Mouse (Mus musculus) thymus, adult 2 months (tissue): ENCODE data around the gene Fbn1. TPM values are rescaled to one million over a fixed set of nuclear protein-coding genes. Genes with fewer than 3 reads are reported as not detected.

Source experiments
- DNase-seq: peaks from one replicate; pipeline ENCODE4 v3.0.0; 2021
- H3K27ac ChIP-seq: fragments of 200-500 bp; 2 replicates; pipeline ENCODE4 v1.5.1; 2012; ENCODE audit warnings: low read length, control low read depth; ENCODE audit not compliant: control insufficient read depth, insufficient read depth
- H3K27me3 ChIP-seq: fragments of 200-500 bp; 2 replicates; pipeline ENCODE4 v1.6.1; 2012; ENCODE audit warnings: mild to moderate bottlenecking, low read length, moderate library complexity, mixed read lengths; ENCODE audit not compliant: control insufficient read depth, insufficient read depth
- H3K36me3 ChIP-seq: fragments of 200-500 bp; 2 replicates; pipeline ENCODE4 v1.6.1; 2012; ENCODE audit warnings: mild to moderate bottlenecking, low read length, moderate library complexity; ENCODE audit not compliant: control insufficient read depth, insufficient read depth
- H3K4me1 ChIP-seq: fragments of 200-500 bp; replicated peaks from 2 replicates; pipeline ENCODE4 v1.6.1; 2012; ENCODE audit warnings: low read length; ENCODE audit not compliant: control insufficient read depth, insufficient read depth
- H3K4me3 ChIP-seq: fragments of 200-500 bp; 2 replicates; pipeline ENCODE4 v1.5.1; 2012; ENCODE audit warnings: mild to moderate bottlenecking, low read length, control low read depth, moderate library complexity; ENCODE audit not compliant: control insufficient read depth, insufficient read depth
- CTCF ChIP-seq: fragments of 200-500 bp; IDR thresholded peaks from 2 replicates; pipeline ENCODE4 v1.5.1; 2012; ENCODE audit warnings: mild to moderate bottlenecking, control low read depth, low read length, moderate library complexity, borderline replicate concordance; ENCODE audit not compliant: control insufficient read depth, poor library complexity, insufficient read depth; ENCODE audit errors: extremely low read depth
- POLR2A ChIP-seq: fragments of 200-500 bp; IDR thresholded peaks from 2 replicates; pipeline ENCODE4 v1.6.1; 2012; ENCODE audit warnings: mild to moderate bottlenecking, low read length, control low read depth, moderate library complexity; ENCODE audit not compliant: control insufficient read depth, poor library complexity, insufficient read depth; ENCODE audit errors: extremely low read depth
- WGBS: fragments of 180-500 bp; shearing (Covaris S2); methylation state at CpG from one replicate; pipeline ENCODE4 v1.1.7; 2018; 5-methylcytosine and 5-hydroxymethylcytosine counted together
- polyA plus RNA-seq: library from polyadenylated mRNA; depleted of rRNA; stranded (reverse); fragments of >200 nt; gene quantifications from 2 replicates; pipeline ENCODE4 v1.2.3, GENCODE M21; 2012

Fbn1 gene
- polyA plus RNA-seq, 1 experiment: 4.5 TPM

GRCm38 (mm10) chr2:125494291-125494690 is 13.5 kb downstream of the Fbn1 start:
- TF ChIP-seq POLR2A (no peak), CTCF (no peak)
- DNase-seq: no peak
- no peaks in the 10 kb centered on the region for H3K36me3 ChIP-seq
- H3K27ac ChIP-seq: no peak overlapping the region
- H3K4me1 ChIP-seq: no peaks in the 10 kb centered on the region
- WGBS: 95% methylated on average over 2 of the region's 2 CpGs
- no peak overlapping the region for H3K4me3 ChIP-seq
- H3K27me3 ChIP-seq: no peaks in the 10 kb centered on the region

DNA sequence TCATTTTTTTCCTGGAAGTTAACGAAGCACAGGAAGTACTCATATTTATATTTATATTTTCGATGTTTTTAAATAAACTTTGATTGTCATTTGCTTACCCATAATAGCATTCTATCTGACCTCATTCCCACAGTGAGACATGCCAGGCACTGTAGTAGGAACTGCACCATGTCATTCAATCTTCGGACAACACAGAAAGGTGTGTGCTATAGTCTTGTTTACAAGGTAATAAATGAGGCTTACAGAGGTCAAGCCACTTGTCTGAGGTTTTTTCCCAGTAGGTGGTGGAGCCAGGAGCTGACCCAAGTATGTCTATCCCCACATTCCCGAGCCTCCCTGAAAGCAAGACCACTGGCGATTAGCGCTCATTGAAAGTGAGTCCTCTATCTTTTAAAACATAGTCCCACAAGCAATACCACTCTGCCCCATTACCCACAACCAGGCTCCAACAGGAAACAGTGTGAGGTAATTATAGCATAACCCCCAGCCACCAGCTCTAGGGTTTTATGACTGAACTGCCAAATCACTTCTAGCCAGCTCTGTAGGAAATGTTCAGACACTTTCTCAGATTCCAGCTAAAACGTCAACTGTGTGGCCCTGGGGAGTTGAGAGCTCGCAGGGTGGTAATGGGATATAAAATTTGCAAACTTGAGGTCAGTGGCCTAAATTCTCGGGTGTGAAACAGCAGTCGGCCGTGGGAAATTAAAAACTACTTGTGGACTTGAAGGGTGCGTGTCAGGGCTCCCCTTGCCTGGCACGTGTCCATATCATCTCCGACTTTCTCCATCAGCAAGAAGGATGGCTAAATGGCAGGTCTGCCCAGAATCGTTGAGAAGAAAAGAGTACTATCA is 15.5 kb downstream of the Fbn1 start:
- 22% methylated on average over 15 of the region's 15 CpGs for WGBS
- no peak for TF ChIP-seq POLR2A
- Histone ChIP-seq H3K4me1 (no peaks in the 10 kb centered on the region), H3K4me3 (no peak overlapping the region), H3K27me3 (no peaks in the 10 kb centered on the region), H3K36me3 (no peaks in the 10 kb centered on the region), H3K27ac (no peak overlapping the region)
- DNase-seq: no peak

DNA sequence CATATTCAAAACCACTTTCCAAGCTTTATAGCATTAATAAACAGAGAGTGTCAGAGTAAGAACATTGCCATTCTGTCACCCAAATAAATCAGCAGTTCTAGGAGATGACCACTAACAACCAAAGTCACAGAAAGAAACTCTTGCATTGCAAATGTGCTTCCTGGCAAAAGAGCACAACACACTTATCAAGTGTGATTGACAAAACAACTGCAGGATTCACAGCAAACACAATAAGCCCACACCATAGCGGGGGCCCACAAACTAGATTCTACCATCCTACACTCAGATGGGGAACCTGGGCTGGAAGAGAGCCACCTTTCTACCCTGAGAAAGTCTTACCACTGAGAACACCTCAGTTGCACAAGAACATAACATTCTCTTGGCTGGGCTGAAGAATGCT is 17.8 kb downstream of the Fbn1 start:
- H3K27me3 ChIP-seq: no peaks in the 10 kb centered on the region
- H3K4me3 ChIP-seq: no peak overlapping the region
- no peak for TF ChIP-seq CTCF
- H3K36me3 ChIP-seq: no peaks in the 10 kb centered on the region
- H3K4me1 ChIP-seq: no peaks in the 10 kb centered on the region
- no peak for DNase-seq
- WGBS: 93% methylated on average over 1 of the region's 1 CpGs
- H3K27ac ChIP-seq: no peak overlapping the region

- WGBS: 94% methylated on average over 9 of the region's 9 CpGs
- no peaks in the 10 kb centered on the region for H3K36me3 ChIP-seq
- no peak overlapping the region for H3K27ac ChIP-seq
- no peaks in the 10 kb centered on the region for H3K4me1 ChIP-seq
- H3K27me3 ChIP-seq: no peaks in the 10 kb centered on the region
- TF ChIP-seq CTCF: no peak
- no peak for TF ChIP-seq POLR2A
- H3K4me3 ChIP-seq: no peak overlapping the region
- DNase-seq: no peak
Measured at GRCm38 (mm10) chr2:125484910-125485309, 22.9 kb downstream of the Fbn1 start.

- H3K27ac ChIP-seq: no peak overlapping the region
- no peaks in the 10 kb centered on the region for H3K27me3 ChIP-seq
- no peak for TF ChIP-seq CTCF
- no peak for TF ChIP-seq POLR2A
- DNase-seq: no peak
- H3K4me1 ChIP-seq: no peaks in the 10 kb centered on the region
- H3K36me3 ChIP-seq: no peaks in the 10 kb centered on the region
- no peak overlapping the region for H3K4me3 ChIP-seq
Measured at GRCm38 (mm10) chr2:125484164-125484563, 23.6 kb downstream of the Fbn1 start.

DNA sequence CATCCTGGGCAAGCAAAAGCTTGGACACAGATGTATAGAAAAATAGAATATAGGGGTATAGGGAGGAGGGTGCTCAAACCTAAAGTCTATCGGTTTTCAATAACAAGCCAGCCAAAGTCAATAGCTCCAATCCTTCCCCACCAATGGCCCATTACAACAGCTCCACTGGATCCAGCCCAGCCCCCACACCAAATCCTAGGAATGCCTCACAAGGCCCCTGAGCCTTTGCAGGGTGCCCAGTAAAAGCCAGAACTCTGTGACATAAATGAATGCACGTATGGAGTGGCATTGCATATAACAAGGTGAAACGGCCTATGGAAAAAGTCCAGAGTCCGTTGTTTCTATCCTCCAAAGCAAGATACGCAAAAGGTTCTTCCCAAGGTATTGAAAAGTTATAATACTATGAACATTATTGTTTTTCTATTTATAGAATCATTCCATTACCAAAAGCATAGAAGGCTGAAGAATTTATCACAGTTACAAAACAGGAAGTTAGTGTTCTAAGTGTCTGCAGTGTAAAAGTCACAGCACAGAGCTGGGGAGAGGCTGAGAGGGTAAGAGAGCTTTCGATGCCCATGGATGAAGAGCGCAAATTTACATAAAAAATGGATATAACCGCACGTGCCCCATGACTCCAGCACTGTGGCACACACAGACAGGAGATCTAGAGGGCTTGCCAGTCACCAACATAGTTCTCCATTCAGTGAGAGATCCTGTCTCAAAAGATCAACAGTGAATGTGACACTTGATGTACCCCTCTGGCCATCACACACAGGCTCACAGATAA is 26.1 kb downstream of the Fbn1 start:
- 72% methylated on average over 9 of the region's 9 CpGs for WGBS
- H3K27ac ChIP-seq: no peak overlapping the region

More for the DNA sequence above, 26.1 kb downstream of the Fbn1 start:
- no peak for TF ChIP-seq POLR2A
- TF ChIP-seq CTCF: no peak
- no peaks in the 10 kb centered on the region for H3K36me3 ChIP-seq
- H3K4me3 ChIP-seq: no peak overlapping the region
- no peak for DNase-seq
- no peaks in the 10 kb centered on the region for H3K4me1 ChIP-seq
- no peaks in the 10 kb centered on the region for H3K27me3 ChIP-seq
